Mouse (Mus musculus): ENCODE data around the gene Stox2. TPM values are rescaled to one million over a fixed set of nuclear protein-coding genes. Genes with fewer than 3 reads are reported as not detected.

The Stox2 gene
- polyA plus RNA-seq, 1 experiment from 2014 or later: 50.5 TPM

- 0 out of 2 replicates have a peak, but pooled peaks cover 11% of the 10 kb centered on the region for H3K27me3 ChIP-seq
- H3K4me2 ChIP-seq: peak overlapping the region; percentile 40
- peak overlapping the region; percentile 10 for H3K4me3 ChIP-seq (replicated peaks)
- H3K27ac ChIP-seq: peak overlapping the region; percentile 83
- peaks cover 41% of the 10 kb centered on the region for H3K4me1 ChIP-seq
- peak; percentile 76 for ATAC-seq (ENCODE audit: low FRiP score)
- no peaks in the 10 kb centered on the region for H3K36me3 ChIP-seq (replicated peaks)
- H3K9me3 ChIP-seq: no peaks in the 10 kb centered on the region
- no peak overlapping the region for H3K9ac ChIP-seq
- WGBS: 8% methylated on average over 15 of the region's 15 CpGs
These were observed 100.9 kb downstream of the Stox2 start for GRCm38 (mm10) chr8:47345085-47345771.

- no peak overlapping the region for H3K27ac ChIP-seq
- no peaks in the 10 kb centered on the region for H3K36me3 ChIP-seq (replicated peaks)
- no peak for ATAC-seq (ENCODE audit: low FRiP score)
- H3K4me1 ChIP-seq: peaks cover 35% of the 10 kb centered on the region
- 0 out of 2 replicates have a peak, but pooled peaks cover 3% of the 10 kb centered on the region for H3K27me3 ChIP-seq
- no peak overlapping the region for H3K4me2 ChIP-seq
- no peak overlapping the region for H3K4me3 ChIP-seq (replicated peaks)
- H3K9me3 ChIP-seq: no peaks in the 10 kb centered on the region
- WGBS: 62% methylated on average over 11 of the region's 11 CpGs
- no peak overlapping the region for H3K9ac ChIP-seq
These were observed 104.7 kb downstream of the Stox2 start for GRCm38 (mm10) chr8:47341474-47341873.

- ATAC-seq (ENCODE audit: low FRiP score): no peak
- Histone ChIP-seq H3K9me3 (no peaks in the 10 kb centered on the region), H3K4me3 (replicated peaks) (no peak overlapping the region), H3K4me1 (peaks cover 29% of the 10 kb centered on the region), H3K27ac (no peak overlapping the region), H3K4me2 (0 out of 2 replicates have a peak overlapping the region, but pooled peaks have one; percentile 38), H3K9ac (no peak overlapping the region), H3K36me3 (replicated peaks) (no peaks in the 10 kb centered on the region), H3K27me3 (0 out of 2 replicates have a peak, but pooled peaks cover 3% of the 10 kb centered on the region)
- WGBS: 46% methylated on average over 3 of the region's 3 CpGs
These were observed 107.4 kb downstream of the Stox2 start for GRCm38 (mm10) chr8:47338691-47339323.

GRCm38 (mm10) chr8:47336433-47336832, 109.7 kb downstream of the Stox2 start:
- Histone ChIP-seq H3K27ac (no peak overlapping the region), H3K9ac (no peak overlapping the region), H3K4me1 (peaks cover 37% of the 10 kb centered on the region), H3K9me3 (no peaks in the 10 kb centered on the region), H3K4me2 (no peak overlapping the region), H3K27me3 (no peaks in the 10 kb centered on the region), H3K36me3 (replicated peaks) (no peaks in the 10 kb centered on the region), H3K4me3 (replicated peaks) (no peak overlapping the region)
- 91% methylated on average over 12 of the region's 12 CpGs for WGBS
- no peak for ATAC-seq (ENCODE audit: low FRiP score)

GRCm38 (mm10) chr8:47335940-47336339, 110.2 kb downstream of the Stox2 start:
- H3K4me2 ChIP-seq: no peak overlapping the region
- 91% methylated on average over 4 of the region's 4 CpGs for WGBS
- ATAC-seq (ENCODE audit: low FRiP score): no peak
- no peaks in the 10 kb centered on the region for H3K9me3 ChIP-seq
- H3K36me3 ChIP-seq (replicated peaks): no peaks in the 10 kb centered on the region
- no peak overlapping the region for H3K27ac ChIP-seq
- peaks cover 37% of the 10 kb centered on the region for H3K4me1 ChIP-seq
- H3K9ac ChIP-seq: no peak overlapping the region
- no peaks in the 10 kb centered on the region for H3K27me3 ChIP-seq
- no peak overlapping the region for H3K4me3 ChIP-seq (replicated peaks)

- no peaks in the 10 kb centered on the region for H3K9me3 ChIP-seq
- ATAC-seq (ENCODE audit: low FRiP score): peak; percentile 98
- 57% methylated on average over 9 of the region's 9 CpGs for WGBS
- peak overlapping the region; percentile 16; the same call in 1 of the 2 replicates for H3K4me3 ChIP-seq (replicated peaks)
- peaks cover 26% of the 10 kb centered on the region for H3K4me1 ChIP-seq
- no peaks in the 10 kb centered on the region for H3K27me3 ChIP-seq
- no peaks in the 10 kb centered on the region for H3K36me3 ChIP-seq (replicated peaks)
- peak overlapping the region; percentile 42 for H3K9ac ChIP-seq
- peak overlapping the region; percentile 86 for H3K27ac ChIP-seq
- peak overlapping the region; percentile 45 for H3K4me2 ChIP-seq
These were observed 111.9 kb downstream of the Stox2 start for GRCm38 (mm10) chr8:47334223-47334757.

GRCm38 (mm10) chr8:47332941-47333340, 113.2 kb downstream of the Stox2 start:
- Histone ChIP-seq H3K27me3 (no peaks in the 10 kb centered on the region), H3K4me2 (no peak overlapping the region), H3K9ac (no peak overlapping the region), H3K9me3 (no peaks in the 10 kb centered on the region), H3K36me3 (replicated peaks) (no peaks in the 10 kb centered on the region), H3K27ac (no peak overlapping the region), H3K4me1 (peaks cover 20% of the 10 kb centered on the region), H3K4me3 (replicated peaks) (no peak overlapping the region)
- WGBS: 77% methylated on average over 1 of the region's 1 CpGs
- ATAC-seq (ENCODE audit: low FRiP score): no peak

- no peak overlapping the region for H3K27ac ChIP-seq
- no peak for ATAC-seq (ENCODE audit: low FRiP score)
- H3K4me3 ChIP-seq (replicated peaks): no peak overlapping the region
- H3K9ac ChIP-seq: no peak overlapping the region
- H3K36me3 ChIP-seq (replicated peaks): no peaks in the 10 kb centered on the region
- H3K9me3 ChIP-seq: no peaks in the 10 kb centered on the region
- H3K4me1 ChIP-seq: peaks cover 20% of the 10 kb centered on the region
- no peaks in the 10 kb centered on the region for H3K27me3 ChIP-seq
- 89% methylated on average over 5 of the region's 5 CpGs for WGBS
- no peak overlapping the region for H3K4me2 ChIP-seq
These were observed 115.2 kb downstream of the Stox2 start for GRCm38 (mm10) chr8:47330982-47331381.

- no peaks in the 10 kb centered on the region; the same call in 1 of the 2 replicates for H3K27me3 ChIP-seq
- no peak overlapping the region for H3K27ac ChIP-seq
- no peak overlapping the region for H3K4me3 ChIP-seq (replicated peaks)
- H3K4me1 ChIP-seq: peaks cover 10% of the 10 kb centered on the region; the same call in 1 of the 2 replicates
- no peaks in the 10 kb centered on the region for H3K36me3 ChIP-seq (replicated peaks)
- H3K4me2 ChIP-seq: no peak overlapping the region
- no peak overlapping the region for H3K9ac ChIP-seq
- WGBS: 90% methylated on average over 8 of the region's 8 CpGs
- no peaks in the 10 kb centered on the region for H3K9me3 ChIP-seq
- ATAC-seq (ENCODE audit: low FRiP score): no peak
These were observed 119.8 kb downstream of the Stox2 start for GRCm38 (mm10) chr8:47326348-47326747.

- H3K27ac ChIP-seq: no peak overlapping the region
- peak overlapping the region; percentile 5 for H3K4me2 ChIP-seq
- H3K4me1 ChIP-seq: peaks cover 22% of the 10 kb centered on the region
These were observed 121.9 kb downstream of the Stox2 start for GRCm38 (mm10) chr8:47324117-47324820.

GRCm38 (mm10) chr8:47321282-47321681, 124.9 kb downstream of the Stox2 start:
- Histone ChIP-seq H3K27ac (no peak overlapping the region), H3K36me3 (replicated peaks) (no peaks in the 10 kb centered on the region), H3K9ac (no peak overlapping the region), H3K4me1 (peaks cover 22% of the 10 kb centered on the region), H3K4me2 (no peak overlapping the region), H3K4me3 (replicated peaks) (no peak overlapping the region), H3K27me3 (peaks cover 3% of the 10 kb centered on the region), H3K9me3 (no peaks in the 10 kb centered on the region)
- 19% methylated on average over 5 of the region's 5 CpGs for WGBS
- no peak for ATAC-seq (ENCODE audit: low FRiP score)

More at GRCm38 (mm10) chr8:47324117-47324820, 121.9 kb downstream of the Stox2 start:
- Histone ChIP-seq H3K4me3 (replicated peaks) (no peak overlapping the region), H3K27me3 (peaks cover under 1% of the 10 kb centered on the region), H3K36me3 (replicated peaks) (no peaks in the 10 kb centered on the region), H3K9me3 (no peaks in the 10 kb centered on the region), H3K9ac (no peak overlapping the region)
- WGBS: 25% methylated on average over 16 of the region's 16 CpGs
- ATAC-seq (ENCODE audit: low FRiP score): peak; percentile 55

GRCm38 (mm10) chr8:47320707-47321106, 125.5 kb downstream of the Stox2 start:
- no peak for ATAC-seq (ENCODE audit: low FRiP score)
- Histone ChIP-seq H3K36me3 (replicated peaks) (no peaks in the 10 kb centered on the region), H3K4me2 (no peak overlapping the region), H3K4me1 (peaks cover 22% of the 10 kb centered on the region), H3K9ac (no peak overlapping the region), H3K4me3 (replicated peaks) (no peak overlapping the region), H3K27me3 (peaks cover 3% of the 10 kb centered on the region), H3K9me3 (no peaks in the 10 kb centered on the region), H3K27ac (no peak overlapping the region)
- WGBS: 4% methylated on average over 2 of the region's 2 CpGs
